Mouse (Mus musculus) liver (tissue): ENCODE results near the gene Sertm1.

Experiments used
- DNase-seq: peaks from one replicate; pipeline ENCODE4 v3.0.0-alpha.2; 2020; ENCODE audit warnings: mixed read lengths

Gene Sertm1

DNA sequence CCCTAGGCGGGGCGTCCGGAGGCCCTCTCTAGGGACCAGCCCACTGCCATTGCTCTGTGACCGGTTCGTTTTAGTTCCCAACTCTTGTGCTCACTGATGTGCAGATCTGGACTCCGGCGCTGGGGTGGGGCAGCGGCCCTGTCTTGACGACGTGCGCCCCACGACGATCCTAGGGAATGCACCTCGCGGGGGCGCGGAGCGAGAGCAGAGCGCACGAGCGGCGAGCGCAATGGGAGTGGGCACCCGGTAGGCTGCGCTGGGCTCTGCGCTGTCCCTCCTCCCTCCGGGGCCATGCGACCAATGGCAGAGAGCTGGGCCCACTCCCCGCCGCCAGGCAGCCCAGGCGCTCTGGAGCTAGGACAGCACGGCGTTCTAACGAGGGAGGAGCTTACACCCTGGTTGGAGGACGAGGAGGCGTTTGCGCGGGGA lies at the start of gene Sertm1:
Gene Sertm1, minus strand, starts transcription at position 245 of the 429 bp plus-strand sequence.
- peak; percentile 65 for DNase-seq

DNA sequence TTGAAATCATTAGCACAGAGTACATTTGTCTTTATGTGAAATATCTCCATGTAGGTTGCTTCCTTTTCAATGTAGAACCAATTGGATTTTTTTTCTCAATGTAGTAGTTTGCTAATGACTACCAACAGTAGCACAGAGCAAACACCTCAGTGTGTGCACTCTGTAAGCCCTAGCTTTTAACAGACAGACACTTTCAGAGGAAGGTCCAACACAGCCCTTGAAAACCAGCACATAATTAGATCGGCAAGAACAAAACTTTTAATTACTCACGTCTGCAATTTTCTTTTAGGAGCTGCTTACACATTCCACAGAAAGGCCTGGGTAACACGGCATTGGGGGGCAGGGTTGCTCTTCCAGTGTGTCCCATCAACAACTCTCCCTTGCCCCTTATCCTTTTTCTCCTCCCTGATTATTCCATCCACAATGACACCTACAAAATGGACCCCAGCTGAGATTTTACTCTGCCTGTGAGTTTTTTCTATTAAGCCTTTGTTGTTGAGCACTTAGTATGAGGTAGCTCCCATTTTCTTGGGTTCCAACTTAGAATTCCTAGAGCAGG lies 49.3 kb upstream of the Sertm1 start:
- DNase-seq = no peak

DNA sequence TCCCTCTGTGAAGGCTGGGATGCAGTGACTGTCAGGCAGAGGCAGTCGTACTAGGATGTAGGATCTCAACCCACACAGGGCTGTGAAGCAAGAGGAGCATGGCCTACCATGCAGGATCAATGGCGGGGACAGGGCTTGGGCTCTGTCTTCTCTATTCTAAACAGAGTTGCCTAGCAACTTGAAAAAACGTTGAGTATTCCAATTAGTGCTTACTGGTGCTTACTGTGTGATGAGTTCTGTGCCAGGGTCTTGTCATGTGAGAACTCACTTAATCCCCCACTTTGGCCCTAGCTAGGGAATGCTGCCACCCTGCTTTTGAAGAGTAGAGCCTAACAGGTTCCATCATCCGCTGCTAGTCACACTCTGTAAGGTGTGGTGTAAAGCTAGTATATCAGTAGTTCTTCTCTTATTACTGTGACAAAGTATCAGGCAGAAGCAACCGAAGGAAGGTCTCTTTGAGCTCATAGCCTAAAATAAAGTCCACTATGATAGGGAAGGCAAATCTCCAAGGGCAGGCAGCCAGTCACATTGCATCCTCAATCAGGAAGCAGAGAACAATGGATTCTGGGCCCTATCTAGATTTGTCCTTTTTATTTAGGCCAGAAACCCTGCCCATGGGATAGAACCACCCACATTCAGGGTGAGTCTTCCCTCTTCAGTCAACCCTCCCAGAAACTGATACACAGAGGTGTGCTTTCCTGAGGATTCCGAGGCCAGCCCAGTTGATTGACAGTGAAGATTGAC lies 27.6 kb upstream of the Sertm1 start:
- DNase-seq = no peak

DNA sequence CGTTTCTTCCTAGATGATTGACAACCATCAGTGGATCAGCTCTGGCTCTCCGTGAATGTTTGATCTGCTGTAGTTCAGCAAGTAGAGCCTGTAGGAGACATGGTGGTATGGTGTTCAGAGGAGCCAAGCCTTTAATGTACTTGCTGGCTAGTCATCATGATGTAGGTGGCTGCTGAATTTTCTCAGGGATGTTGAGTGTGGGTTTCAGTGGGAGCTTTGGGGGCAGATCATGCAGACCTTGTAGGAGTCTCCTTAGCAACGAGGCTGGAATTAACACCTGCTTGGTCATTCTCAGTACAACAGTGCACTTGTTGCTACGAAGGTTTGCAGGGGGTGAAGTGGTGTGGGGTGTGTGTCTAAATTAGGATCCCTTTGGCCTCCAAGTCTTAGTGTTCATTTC lies 18.8 kb upstream of the Sertm1 start:
- DNase-seq = no peak

DNA sequence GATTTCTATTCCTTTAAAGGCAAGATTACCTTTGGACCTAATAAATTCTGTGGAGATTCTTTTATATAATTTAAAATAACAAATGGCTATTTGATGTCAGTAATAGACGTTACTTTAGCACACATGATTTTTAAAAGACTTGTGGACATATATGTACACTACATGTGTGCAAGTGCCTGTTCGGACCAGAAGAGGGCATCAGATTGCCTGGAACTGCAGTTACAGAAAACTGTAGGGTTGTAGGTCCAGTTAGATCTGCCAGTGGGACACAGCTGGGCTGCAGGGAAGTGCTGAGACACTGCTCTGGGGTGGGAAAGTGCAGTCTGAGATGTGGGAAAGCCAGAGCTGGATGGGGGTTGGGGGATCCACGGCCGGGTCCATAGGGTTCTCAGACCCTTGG lies 16.9 kb upstream of the Sertm1 start:
- no peak for DNase-seq

DNA sequence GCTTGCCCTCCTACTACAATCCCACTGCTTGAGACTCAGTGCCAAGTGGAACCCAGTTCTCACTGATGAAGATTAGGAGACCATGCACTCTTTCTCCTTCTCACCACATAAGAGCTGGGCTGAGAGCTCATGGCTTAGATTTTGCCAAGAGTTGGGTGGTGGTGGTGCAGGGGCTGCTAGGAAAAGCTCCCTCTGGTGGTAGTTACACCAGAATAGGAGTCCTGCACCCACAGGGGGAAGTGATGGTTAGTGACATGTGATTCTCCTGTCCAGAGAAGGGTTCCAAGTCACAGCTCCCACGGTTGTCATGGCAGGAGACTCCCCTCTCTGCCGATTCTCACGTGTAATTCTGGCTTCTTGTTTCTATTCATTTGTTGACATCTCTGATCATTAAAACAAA lies 4.7 kb upstream of the Sertm1 start:
- no peak for DNase-seq

DNA sequence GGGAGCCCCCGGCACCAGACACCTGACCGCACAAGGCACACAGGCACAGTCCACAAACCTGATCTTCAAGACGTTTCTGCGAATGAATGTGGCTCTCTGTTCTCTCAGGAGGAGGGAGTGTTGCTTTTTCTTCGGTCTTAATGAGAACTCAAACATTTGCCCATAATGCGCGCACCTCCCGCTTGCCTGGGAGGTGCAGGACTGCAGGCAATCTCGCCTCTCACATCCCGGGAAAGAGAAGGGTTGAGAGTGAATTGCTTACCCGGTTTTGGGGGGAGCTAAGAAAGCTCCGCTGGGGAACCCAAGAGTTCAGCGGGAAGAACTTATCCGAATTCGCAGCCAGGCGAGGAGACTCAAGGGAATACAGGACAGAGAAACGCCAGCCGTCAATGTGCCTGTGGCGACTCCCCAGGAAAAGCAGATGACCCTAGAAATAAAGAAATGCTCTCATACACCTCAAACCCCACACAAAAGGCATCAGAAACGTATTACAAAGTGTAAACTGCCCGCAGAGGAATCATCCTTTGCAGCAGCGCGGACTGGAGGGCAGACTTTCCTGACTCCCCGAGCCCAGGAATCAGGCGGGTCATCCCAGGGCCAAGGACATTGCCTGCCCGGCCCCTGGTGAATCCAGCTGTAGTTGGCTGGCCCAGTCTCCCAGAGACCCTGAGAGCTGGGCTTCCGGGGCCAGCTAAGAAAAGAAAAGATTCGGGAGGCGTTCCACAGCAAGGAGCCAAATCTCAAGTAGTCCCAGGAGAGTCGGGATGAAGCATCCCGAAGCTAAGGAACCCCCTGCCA lies 643 bp downstream of the Sertm1 start:
- DNase-seq = no peak

DNA sequence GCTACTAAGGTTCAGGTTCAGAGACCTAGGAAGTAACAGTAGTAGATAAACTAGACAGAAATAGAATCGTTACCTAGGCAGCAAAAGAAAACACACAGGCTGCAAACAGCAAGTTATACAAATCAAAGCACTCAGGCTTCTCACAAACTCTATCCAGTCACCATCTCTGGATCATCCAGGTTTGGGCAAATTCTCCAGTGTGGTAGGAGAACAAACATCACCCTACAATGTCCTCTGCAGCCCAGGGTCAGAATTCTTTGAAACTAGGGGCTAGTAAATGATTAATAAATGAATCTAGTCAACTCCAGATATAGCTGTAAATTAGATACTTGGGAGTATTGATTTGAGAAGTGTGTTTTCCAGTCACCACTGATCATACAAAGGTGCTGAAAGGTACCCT lies 6.8 kb downstream of the Sertm1 start:
- DNase-seq = no peak

DNA sequence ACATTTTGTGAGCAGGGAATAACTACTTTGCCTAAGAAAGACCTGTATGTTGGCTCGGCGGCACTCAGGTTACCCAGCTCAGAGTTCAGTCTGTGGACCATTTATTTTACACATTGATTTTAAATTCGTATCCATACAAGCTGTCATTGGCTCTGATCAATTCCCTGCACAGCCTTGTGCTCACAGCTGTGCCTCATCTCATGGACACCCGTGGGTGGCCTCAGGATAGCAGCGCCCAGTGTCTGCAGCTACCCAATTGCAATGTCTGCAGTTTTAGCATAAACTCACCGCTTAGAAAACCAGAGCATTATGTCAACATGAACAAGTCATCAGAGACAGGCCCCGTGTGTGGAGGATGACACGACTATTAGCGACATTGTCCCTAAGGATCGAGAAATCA lies 17.7 kb downstream of the Sertm1 start:
- DNase-seq = no peak

DNA sequence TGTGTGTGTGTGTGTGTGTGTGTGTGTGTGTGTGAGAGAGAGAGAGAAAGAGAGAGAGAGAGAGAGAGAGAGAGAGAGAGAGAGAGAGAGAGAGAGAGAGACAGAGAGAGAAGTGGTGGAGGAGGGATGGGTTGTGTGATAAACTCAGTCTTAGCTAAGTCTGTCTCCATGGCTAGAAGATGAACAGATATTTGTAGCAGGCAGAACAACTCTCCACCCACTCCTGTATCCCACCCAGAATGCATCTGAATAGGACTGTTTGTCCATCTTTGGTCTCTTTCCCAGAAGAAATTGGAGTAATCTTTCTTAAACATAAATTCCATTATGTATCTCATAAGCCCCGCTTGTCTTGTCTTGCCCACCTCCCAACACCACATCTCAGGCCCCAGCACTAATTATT lies 20.8 kb downstream of the Sertm1 start:
- no peak for DNase-seq

DNA sequence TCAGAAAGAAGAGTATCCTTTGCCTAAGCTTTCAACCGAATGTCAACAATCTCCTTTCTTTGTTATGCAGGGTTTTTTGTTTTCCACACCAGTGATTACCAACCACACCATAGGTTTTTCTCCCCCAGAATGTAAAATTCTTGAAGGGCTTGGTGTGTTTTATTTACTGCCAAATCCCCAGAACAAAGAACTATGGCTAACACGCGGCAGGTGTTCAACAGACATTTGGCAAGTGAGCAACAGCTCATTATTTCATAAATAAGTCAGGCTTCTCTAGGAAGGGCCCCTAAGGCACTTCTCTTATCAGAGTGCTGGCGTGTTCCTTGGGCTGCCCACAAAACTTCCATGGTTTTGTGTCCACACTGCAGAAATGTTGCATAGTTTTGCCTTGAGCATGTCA lies 23.5 kb downstream of the Sertm1 start:
- no peak for DNase-seq

DNA sequence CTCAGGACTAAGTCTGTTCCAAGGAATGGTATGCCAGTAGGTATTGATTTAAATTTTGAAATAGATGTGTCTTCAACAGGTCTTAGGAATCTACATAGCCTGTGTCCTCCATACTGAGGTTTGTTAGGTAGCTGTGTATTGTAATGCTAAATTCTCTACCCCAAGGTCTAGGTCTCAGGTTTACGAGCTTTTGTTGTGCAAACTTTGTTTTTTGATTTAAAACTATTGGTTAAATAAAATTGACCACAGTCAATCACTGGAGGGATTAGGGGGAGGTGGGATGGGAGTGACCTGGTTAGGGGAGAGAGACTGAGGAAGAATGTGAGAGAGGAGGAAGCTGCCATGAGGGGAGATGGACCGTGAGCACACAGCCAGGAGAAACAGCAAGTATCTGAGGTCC lies 29.2 kb downstream of the Sertm1 start:
- no peak for DNase-seq
